Mouse (Mus musculus) large intestine, adult 2 months (tissue): ENCODE results near the gene Fam19a2. TPM values are rescaled to one million over a fixed set of nuclear protein-coding genes. Genes with fewer than 3 reads are reported as not detected.

Experiments used
- DNase-seq: peaks from one replicate; pipeline ENCODE4 v3.0.0-alpha.2; 2012; ENCODE audit warnings: low read depth, low spot score
- WGBS: fragments of 180-500 bp; shearing (Covaris S2); methylation state at CpG from one replicate; pipeline ENCODE4 v1.1.7; 2018; 5-methylcytosine and 5-hydroxymethylcytosine counted together
- polyA plus RNA-seq: library from polyadenylated mRNA; depleted of rRNA; stranded (reverse); fragments of >200 nt; gene quantifications from 2 replicates; pipeline ENCODE4 v1.2.3, GENCODE M21; 2012; rRNA removed

Fam19a2 gene
- polyA plus RNA-seq, 1 experiment: not detected

GRCm38 (mm10) chr10:123692186-123692925 lies 428.6 kb downstream of the Fam19a2 start:
- 89% methylated on average over 8 of the region's 8 CpGs for WGBS

GRCm38 (mm10) chr10:123692926-123693224 lies 429.1 kb downstream of the Fam19a2 start:
- no peak for DNase-seq
- 85% methylated on average over 4 of the region's 4 CpGs for WGBS

More at GRCm38 (mm10) chr10:123692186-123692925, 428.6 kb downstream of the Fam19a2 start:
- DNase-seq: no peak

- DNase-seq: no peak
- 17% methylated on average over 4 of the region's 4 CpGs for WGBS
These were observed 438.8 kb downstream of the Fam19a2 start for GRCm38 (mm10) chr10:123702595-123702994.

- WGBS: 56% methylated on average over 3 of the region's 3 CpGs
- no peak for DNase-seq
These were observed 443.2 kb downstream of the Fam19a2 start for GRCm38 (mm10) chr10:123707026-123707425.

GRCm38 (mm10) chr10:123710738-123711137 lies 446.9 kb downstream of the Fam19a2 start:
- WGBS: 81% methylated on average over 2 of the region's 2 CpGs
- DNase-seq: no peak

GRCm38 (mm10) chr10:123721952-123722460 lies 458.2 kb downstream of the Fam19a2 start:
- no peak for DNase-seq
- WGBS: 39% methylated on average over 2 of the region's 2 CpGs

- no peak for DNase-seq
These were observed 459.8 kb downstream of the Fam19a2 start for GRCm38 (mm10) chr10:123723641-123724040.

- no peak for DNase-seq
- 66% methylated on average over 1 of the region's 1 CpGs for WGBS
These were observed 484.5 kb downstream of the Fam19a2 start for GRCm38 (mm10) chr10:123748317-123748716.

GRCm38 (mm10) chr10:123751676-123752280 lies 488.0 kb downstream of the Fam19a2 start:
- WGBS: 72% methylated on average over 6 of the region's 6 CpGs
- DNase-seq: no peak

GRCm38 (mm10) chr10:123752755-123753154 lies 489.0 kb downstream of the Fam19a2 start:
- WGBS: 75% methylated on average over 3 of the region's 3 CpGs
- no peak for DNase-seq

- WGBS: 88% methylated on average over 4 of the region's 4 CpGs
- no peak for DNase-seq
These were observed 490.2 kb downstream of the Fam19a2 start for GRCm38 (mm10) chr10:123753996-123754395.

GRCm38 (mm10) chr10:123789374-123789773 lies 525.6 kb downstream of the Fam19a2 start:
- DNase-seq: no peak
- 87% methylated on average over 2 of the region's 2 CpGs for WGBS

Other genes starting within 250 kb of the Fam19a2 start
- gene Mon2, start 187.5 kb upstream of the Fam19a2 start, polyA plus RNA-seq: 53.4 and 65.6 TPM in 2 replicates
- 11.8 and 12.3 TPM in 2 replicates for gene Usp15, start 67.0 kb upstream of the Fam19a2 start, polyA plus RNA-seq